Mouse (Mus musculus) cortical plate, adult 2 months (tissue): Measurements from ENCODE around the gene Eif2b3. TPM values are rescaled to one million over a fixed set of nuclear protein-coding genes. Genes with fewer than 3 reads are reported as not detected.

Experiments used
- H3K27ac ChIP-seq: fragments of 200-500 bp; 2 replicates; pipeline ENCODE4 v1.5.1; 2012; ENCODE audit warnings: low read length, control low read depth, inconsistent platforms; ENCODE audit not compliant: insufficient read depth
- H3K4me1 ChIP-seq: fragments of 200-500 bp; 2 replicates; pipeline ENCODE4 v1.6.1; 2011; ENCODE audit warnings: low read length; ENCODE audit not compliant: control insufficient read depth, insufficient read depth
- H3K4me3 ChIP-seq: fragments of 200-500 bp; 2 replicates; pipeline ENCODE4 v1.5.1; 2011; ENCODE audit warnings: mild to moderate bottlenecking, low read length, control low read depth; ENCODE audit not compliant: insufficient read depth
- CTCF ChIP-seq: fragments of 200-500 bp; IDR thresholded peaks from 2 replicates; pipeline ENCODE4 v1.5.1; 2011; ENCODE audit warnings: mild to moderate bottlenecking, control low read depth, low read length; ENCODE audit not compliant: insufficient read depth; ENCODE audit errors: extremely low read depth
- POLR2A ChIP-seq: fragments of 200-500 bp; IDR thresholded peaks from 2 replicates; pipeline ENCODE4 v1.6.1; 2011; ENCODE audit warnings: mild to moderate bottlenecking, low read length, control low read depth; ENCODE audit not compliant: insufficient read depth; ENCODE audit errors: extremely low read depth
- polyA plus RNA-seq: library from polyadenylated mRNA; depleted of rRNA; stranded (reverse); fragments of >200 nt; gene quantifications from 2 replicates; pipeline ENCODE4 v1.2.3, GENCODE M21; 2012

The Eif2b3 gene
- polyA plus RNA-seq, 1 experiment: 19.0 TPM

DNA sequence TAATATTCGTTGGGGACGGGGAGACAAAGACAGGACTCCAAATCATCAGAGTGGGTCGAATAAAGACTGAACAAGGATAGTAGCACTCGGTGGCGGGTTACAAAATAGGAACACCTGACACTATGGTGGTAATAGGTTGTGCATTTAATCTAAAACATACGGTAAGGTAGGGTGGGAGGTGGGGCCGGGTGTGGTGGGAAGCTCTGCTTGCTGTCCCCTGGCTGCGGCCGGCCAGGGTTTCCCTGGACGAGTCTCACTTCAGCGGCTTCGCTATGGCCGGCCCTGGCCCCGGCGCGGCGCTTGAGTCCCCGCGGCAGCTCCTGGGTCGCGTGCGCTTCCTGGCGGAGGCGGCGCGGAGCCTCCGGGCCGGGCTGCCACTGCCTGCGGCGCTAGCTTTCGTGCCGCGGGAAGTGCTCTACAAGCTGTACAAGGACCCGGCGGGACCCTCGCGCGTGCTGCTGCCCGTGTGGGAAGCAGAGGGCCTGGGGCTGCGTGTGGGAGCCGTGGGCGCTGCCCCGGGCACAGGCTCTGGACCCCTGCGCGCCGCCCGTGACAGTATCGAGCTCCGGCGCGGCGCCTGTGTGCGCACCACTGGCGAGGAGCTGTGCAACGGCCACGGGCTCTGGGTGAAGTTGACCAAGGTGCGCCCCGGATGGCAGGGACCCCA, 23.9 kb upstream of the Eif2b3 start, which contains the start of gene Hectd3:
Gene Hectd3 (plus strand): TSS at position 187 of the 667 bp plus-strand sequence.
- Histone ChIP-seq H3K27ac (no peak within 1 kb of the TSS), H3K4me1 (no peaks in the 10 kb centered on the region), H3K4me3 (peak within 1 kb of the TSS; percentile 71)
- TF ChIP-seq CTCF (no peak), POLR2A (0 out of 2 replicates have a peak, but pooled peaks have one; percentile 31)

- Histone ChIP-seq H3K4me3 (peak overlapping the region; percentile 71), H3K4me1 (no peaks in the 10 kb centered on the region), H3K27ac (no peak overlapping the region)
- TF ChIP-seq POLR2A (no peak), CTCF (0 out of 2 replicates have a peak, but pooled peaks have one; percentile 11)
Measured at GRCm38 (mm10) chr4:116995798-116996135, 23.4 kb upstream of the Eif2b3 start.

GRCm38 (mm10) chr4:116999513-117000154, 19.6 kb upstream of the Eif2b3 start:
- Histone ChIP-seq H3K4me1 (no peaks in the 10 kb centered on the region), H3K4me3 (no peak overlapping the region), H3K27ac (no peak overlapping the region)
- TF ChIP-seq POLR2A (no peak), CTCF (no peak)

- Histone ChIP-seq H3K27ac (no peak overlapping the region), H3K4me3 (no peak overlapping the region), H3K4me1 (no peaks in the 10 kb centered on the region)
- TF ChIP-seq POLR2A (no peak), CTCF (no peak)
Measured at GRCm38 (mm10) chr4:117001957-117002356, 17.2 kb upstream of the Eif2b3 start.

DNA sequence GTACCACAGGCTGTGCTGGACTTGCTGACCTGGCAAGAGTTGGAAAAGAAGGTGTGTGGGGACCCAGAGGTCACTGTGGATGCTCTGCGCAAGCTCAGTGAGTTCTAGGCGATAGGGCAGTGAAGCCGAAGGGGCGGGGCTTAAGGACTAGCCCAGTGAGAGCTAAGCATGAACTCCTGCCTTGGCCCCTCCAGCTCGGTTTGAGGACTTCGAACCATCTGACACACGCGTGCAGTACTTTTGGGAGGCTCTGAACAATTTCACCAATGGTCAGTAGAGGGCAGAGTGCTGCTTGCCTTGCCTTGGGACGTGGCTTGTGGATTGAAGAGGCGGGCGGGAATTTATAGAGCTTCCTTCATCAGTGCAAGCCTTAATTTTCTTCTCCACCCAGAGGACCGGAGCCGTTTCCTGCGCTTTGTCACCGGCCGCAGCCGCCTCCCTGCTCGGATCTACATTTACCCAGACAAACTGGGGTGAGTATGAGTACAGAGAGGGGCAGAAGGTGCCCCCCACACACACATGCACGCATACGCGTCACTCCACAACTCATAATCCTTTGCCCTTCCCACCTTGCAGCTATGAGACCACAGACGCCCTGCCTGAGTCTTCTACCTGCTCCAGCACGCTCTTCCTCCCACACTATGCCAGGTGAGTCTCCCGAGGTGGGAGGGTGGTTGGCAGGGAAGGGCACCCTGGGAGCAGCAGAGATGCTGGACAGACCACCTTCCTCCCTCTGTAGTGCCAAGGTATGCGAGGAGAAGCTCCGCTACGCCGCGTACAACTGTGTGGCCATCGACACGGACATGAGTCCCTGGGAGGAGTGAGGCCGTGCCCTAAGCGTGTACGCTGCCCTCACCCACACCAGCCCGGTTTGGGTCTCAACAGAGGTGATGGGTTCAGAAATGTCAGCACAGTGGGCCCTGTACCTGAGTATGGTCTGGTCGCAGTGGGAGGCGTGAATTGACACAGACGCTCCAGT, 16.4 kb upstream of the Eif2b3 start:
- TF ChIP-seq CTCF (peak; percentile 82), POLR2A (no peak)
- H3K27ac ChIP-seq: no peak overlapping the region
- no peaks in the 10 kb centered on the region for H3K4me1 ChIP-seq
- H3K4me3 ChIP-seq: no peak overlapping the region

- TF ChIP-seq POLR2A (no peak), CTCF (no peak)
- Histone ChIP-seq H3K4me3 (no peak overlapping the region), H3K27ac (no peak overlapping the region), H3K4me1 (no peaks in the 10 kb centered on the region)
Measured at GRCm38 (mm10) chr4:117004649-117005048, 14.6 kb upstream of the Eif2b3 start.

DNA sequence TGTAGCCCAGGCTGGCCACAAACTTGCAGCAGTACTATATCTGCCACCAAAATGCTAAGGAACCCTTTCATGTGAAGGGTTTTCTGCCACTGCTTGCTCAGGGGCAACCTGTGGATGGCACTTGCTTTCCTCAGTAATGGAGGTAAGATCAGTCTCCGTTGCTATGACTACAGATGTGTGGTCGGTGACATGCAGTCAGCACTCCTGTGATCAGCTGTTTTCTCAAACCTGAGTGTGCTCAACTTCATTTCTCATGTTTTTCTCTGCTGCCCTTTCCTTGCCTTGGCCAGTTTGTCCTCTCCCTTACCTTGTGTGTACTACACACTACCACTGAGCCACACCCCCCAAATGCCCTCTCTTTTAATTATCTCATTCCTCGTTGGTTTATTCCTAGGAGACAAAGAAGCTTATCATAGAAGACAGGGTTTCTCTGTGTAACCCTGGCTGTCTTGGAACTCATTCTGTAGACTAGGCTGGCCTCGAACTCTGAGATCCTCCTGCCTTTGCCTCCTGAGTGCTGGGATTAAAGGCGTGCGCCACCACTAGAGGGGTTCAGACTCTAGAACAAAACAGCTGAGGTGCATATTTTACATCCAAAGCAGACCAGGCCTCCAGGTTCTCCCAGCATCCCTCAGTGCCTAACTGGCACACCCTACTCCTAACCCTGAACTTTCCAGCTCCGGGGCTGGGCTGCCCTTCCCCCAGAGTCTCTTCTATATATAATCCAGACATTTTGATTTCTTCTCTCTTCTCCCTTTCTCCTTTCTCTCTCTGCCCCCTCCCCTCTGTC, 13.4 kb upstream of the Eif2b3 start:
- Histone ChIP-seq H3K27ac (no peak overlapping the region), H3K4me3 (no peak overlapping the region), H3K4me1 (no peaks in the 10 kb centered on the region)
- TF ChIP-seq CTCF: no peak

GRCm38 (mm10) chr4:117007058-117007457, 12.1 kb upstream of the Eif2b3 start:
- no peak overlapping the region for H3K27ac ChIP-seq
- TF ChIP-seq CTCF (no peak), POLR2A (no peak)
- H3K4me1 ChIP-seq: no peaks in the 10 kb centered on the region
- H3K4me3 ChIP-seq: no peak overlapping the region

DNA sequence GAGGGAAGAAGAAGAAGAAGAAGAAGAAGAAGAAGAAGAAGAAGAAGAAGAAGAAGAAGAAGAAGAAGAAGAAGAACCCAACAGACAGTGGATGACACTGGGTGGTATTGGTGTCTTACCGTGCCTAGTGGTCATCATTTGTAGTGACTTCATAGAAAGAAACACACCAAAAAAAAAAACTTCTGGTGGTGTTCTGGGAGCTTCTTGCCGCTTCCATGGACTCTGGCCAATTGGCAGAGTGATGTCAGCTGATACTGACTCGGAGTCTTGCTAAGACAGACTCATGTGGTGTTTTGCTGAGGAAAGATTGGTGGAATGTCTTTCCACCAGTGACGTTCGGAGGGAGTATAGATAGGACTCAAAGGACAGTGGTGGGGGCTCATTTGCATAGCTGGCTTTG, 9.0 kb upstream of the Eif2b3 start:
- TF ChIP-seq POLR2A (no peak), CTCF (no peak)
- Histone ChIP-seq H3K4me3 (no peak overlapping the region), H3K27ac (no peak overlapping the region), H3K4me1 (no peaks in the 10 kb centered on the region)
